Mouse (Mus musculus) testis, postnatal 14 days (tissue): ENCODE measurements around the gene Nkg7.
A peak's percentile ranks its signal among the peaks of the same experiment; 100 is the strongest.

Source experiments
- DNase-seq: peaks from one replicate; pipeline ENCODE4 v3.0.0; 2021; ENCODE audit warnings: low spot score

Nkg7 gene

GRCm38 (mm10) chr7:43447801-43448200, 10.9 kb downstream of the Nkg7 start:
- no peak for DNase-seq

- no peak for DNase-seq
These were observed 11.4 kb downstream of the Nkg7 start for GRCm38 (mm10) chr7:43448246-43448645.

GRCm38 (mm10) chr7:43449811-43450210, 12.9 kb downstream of the Nkg7 start:
- DNase-seq = no peak

- no peak for DNase-seq
These were observed 14.9 kb downstream of the Nkg7 start for GRCm38 (mm10) chr7:43451726-43452125.

- DNase-seq = no peak
These were observed 15.7 kb downstream of the Nkg7 start for GRCm38 (mm10) chr7:43452609-43453008.

- no peak for DNase-seq
These were observed 16.9 kb downstream of the Nkg7 start for GRCm38 (mm10) chr7:43453599-43454355.

GRCm38 (mm10) chr7:43454371-43454770, 17.5 kb downstream of the Nkg7 start:
- no peak for DNase-seq

GRCm38 (mm10) chr7:43462851-43463250, 26.0 kb downstream of the Nkg7 start, which contains the start of gene Vsig10l:
Gene Vsig10l, plus strand, starts transcription at chr7:43463151.
- DNase-seq = no peak

- no peak for DNase-seq
These were observed 27.1 kb downstream of the Nkg7 start for GRCm38 (mm10) chr7:43463976-43464375.

GRCm38 (mm10) chr7:43464864-43465343, 28.0 kb downstream of the Nkg7 start:
- no peak for DNase-seq

- DNase-seq = peak; percentile 83
These were observed 28.6 kb downstream of the Nkg7 start for GRCm38 (mm10) chr7:43465344-43466098.

GRCm38 (mm10) chr7:43466099-43466694, 29.3 kb downstream of the Nkg7 start:
- DNase-seq = peak; percentile 67

- no peak for DNase-seq
These were observed 33.5 kb downstream of the Nkg7 start for GRCm38 (mm10) chr7:43470373-43470772.

- no peak for DNase-seq
These were observed 38.8 kb downstream of the Nkg7 start for GRCm38 (mm10) chr7:43475706-43476105.

GRCm38 (mm10) chr7:43476376-43476775, 39.5 kb downstream of the Nkg7 start:
- DNase-seq = no peak

- no peak for DNase-seq
These were observed 44.3 kb downstream of the Nkg7 start for GRCm38 (mm10) chr7:43481191-43481590.

- no peak for DNase-seq
These were observed 45.3 kb downstream of the Nkg7 start for GRCm38 (mm10) chr7:43482090-43482716.

- no peak for DNase-seq
These were observed 46.4 kb downstream of the Nkg7 start for GRCm38 (mm10) chr7:43483236-43483635.
